Mouse (Mus musculus) E14TG2a.4 (cell line): ENCODE measurements around the gene L3mbtl2.
A peak's percentile ranks its signal among the peaks of the same experiment; 100 is the strongest.
"Not testable (repeated sequence)": the region's sequence is repeated elsewhere in the genome, so short reads cannot be mapped to it uniquely, and the experiment has no call there.

Source experiments
- CTCF ChIP-seq: conservative IDR thresholded peaks from 2 replicates; pipeline ENCODE4 v1.5.1; 2014; ENCODE audit warnings: low read length
- POU5F1 ChIP-seq: IDR thresholded peaks from 2 replicates; pipeline ENCODE4 v1.6.1; 2014; ENCODE audit warnings: low read length, borderline replicate concordance

- peak; percentile 55 for TF ChIP-seq CTCF
- TF ChIP-seq POU5F1: not testable (repeated sequence)
Measured at GRCm38 (mm10) chr15:81701350-81701749, 37.7 kb downstream of the L3mbtl2 start.
